Mouse (Mus musculus) neural tube, embryonic 14.5 days (tissue): ENCODE data around the gene Gm11437. TPM values are rescaled to one million over a fixed set of nuclear protein-coding genes. Genes with fewer than 3 reads are reported as not detected.

Experiments used
- ATAC-seq: fragments of 200-750 bp; cut with Nextera tagmentation; 2 replicates; pipeline ENCODE4 v1.8.0; 2017; ENCODE audit warnings: low read depth, mild to moderate bottlenecking, moderate TSS enrichment, moderate library complexity
- H3K27ac ChIP-seq: fragments of 300-500 bp; sonication (generic); 2 replicates; pipeline ENCODE4 v1.5.1; 2014; ENCODE audit warnings: low read depth, mild to moderate bottlenecking, control low read depth, low read length, moderate library complexity, mixed read lengths
- H3K27me3 ChIP-seq: fragments of 300-500 bp; sonication (generic); 2 replicates; pipeline ENCODE4 v1.6.1; 2014; ENCODE audit warnings: low read length; ENCODE audit not compliant: control insufficient read depth, insufficient read depth
- H3K36me3 ChIP-seq: fragments of 300-500 bp; sonication (generic); 2 replicates; pipeline ENCODE4 v1.6.1; 2014; ENCODE audit warnings: low read length, mixed read lengths; ENCODE audit not compliant: control insufficient read depth, insufficient read depth
- H3K4me1 ChIP-seq: fragments of 300-500 bp; sonication (generic); 2 replicates; pipeline ENCODE4 v1.6.1; 2014; ENCODE audit warnings: low read length; ENCODE audit not compliant: control insufficient read depth, insufficient read depth
- H3K4me2 ChIP-seq: fragments of 300-500 bp; sonication (generic); 2 replicates; pipeline ENCODE4 v1.6.1; 2014; ENCODE audit warnings: mild to moderate bottlenecking, low read depth, low read length, control low read depth
- H3K4me3 ChIP-seq: fragments of 300-500 bp; sonication (generic); 2 replicates; pipeline ENCODE4 v1.5.1; 2014; ENCODE audit warnings: low read depth, low read length, control low read depth, mixed read lengths
- H3K9ac ChIP-seq: fragments of 300-500 bp; sonication (generic); replicated peaks from 2 replicates; pipeline ENCODE4 v1.6.1; 2014; ENCODE audit warnings: low read depth, mild to moderate bottlenecking, control low read depth, low read length, mixed read lengths
- H3K9me3 ChIP-seq: fragments of 300-500 bp; sonication (generic); 2 replicates; pipeline ENCODE4 v1.6.1; 2016; ENCODE audit warnings: low read length; ENCODE audit not compliant: control insufficient read depth
- WGBS: fragments of 180-500 bp; shearing (Covaris S2); extraction: QIAGEN DNeasy Blood & Tissue Kit; methylation state at CpG from one replicate; pipeline ENCODE4 v1.1.7; 2014; 5-methylcytosine and 5-hydroxymethylcytosine counted together
- polyA plus RNA-seq: library from polyadenylated mRNA; unstranded; fragments of >200 nt; fragmentation: Nextera tagmentation; extraction: Ambion mirVana; gene quantifications from 2 replicates; pipeline ENCODE4 v1.2.1, GENCODE M21; 2014

The Gm11437 gene
- polyA plus RNA-seq, 1 experiment from 2014 or later: 0.16 TPM

DNA sequence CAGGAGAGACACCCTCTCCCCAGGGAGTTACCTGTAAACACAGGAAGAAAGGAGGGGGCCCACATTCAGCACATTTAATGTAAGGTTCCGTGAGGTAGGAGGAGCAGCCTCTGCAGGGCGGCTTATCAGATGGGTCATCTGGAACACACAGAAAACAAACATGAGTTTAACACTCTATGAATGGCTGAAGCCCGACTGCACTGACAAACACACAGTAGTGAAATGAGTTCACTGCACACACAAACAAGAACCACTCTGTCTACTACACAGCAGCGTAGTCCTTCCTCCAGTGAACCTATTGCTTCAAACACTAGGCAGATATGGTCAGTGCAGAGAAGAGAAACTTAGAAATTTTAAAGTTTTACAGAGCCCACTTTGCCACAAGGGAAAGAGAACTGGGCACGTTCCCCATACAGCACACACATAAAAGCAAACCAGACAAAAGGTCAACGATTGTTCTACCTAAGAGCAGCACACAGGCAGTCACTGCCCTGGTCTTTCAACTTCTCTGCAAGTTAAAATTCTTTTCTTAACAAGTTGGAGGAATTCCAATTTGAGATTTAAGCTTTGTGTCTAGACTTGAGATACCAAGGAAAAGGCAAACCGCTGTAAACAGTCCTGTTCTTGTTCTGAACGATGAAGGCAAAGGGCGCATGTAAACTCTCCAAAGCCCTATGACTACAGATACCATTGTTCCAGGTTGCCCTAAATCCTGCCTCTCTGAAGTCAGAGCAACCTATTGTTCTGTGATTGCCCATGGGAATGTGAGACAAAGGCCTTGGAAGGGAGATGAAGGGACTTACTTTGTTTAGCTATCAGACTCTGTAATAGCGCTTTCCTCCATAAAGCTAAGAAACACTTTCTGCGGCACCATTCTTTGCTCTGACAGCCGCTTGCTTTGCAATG is 46.0 kb downstream of the Gm11437 start:
- H3K9me3 ChIP-seq: no peaks in the 10 kb centered on the region
- no peak overlapping the region for H3K9ac ChIP-seq
- ATAC-seq: no peak
- no peak overlapping the region for H3K27ac ChIP-seq
- no peak overlapping the region for H3K4me2 ChIP-seq
- 37% methylated on average over 12 of the region's 12 CpGs for WGBS
- H3K36me3 ChIP-seq: peaks cover 29% of the 10 kb centered on the region
- H3K4me3 ChIP-seq: no peak overlapping the region
- H3K4me1 ChIP-seq: no peaks in the 10 kb centered on the region
- no peaks in the 10 kb centered on the region for H3K27me3 ChIP-seq

DNA sequence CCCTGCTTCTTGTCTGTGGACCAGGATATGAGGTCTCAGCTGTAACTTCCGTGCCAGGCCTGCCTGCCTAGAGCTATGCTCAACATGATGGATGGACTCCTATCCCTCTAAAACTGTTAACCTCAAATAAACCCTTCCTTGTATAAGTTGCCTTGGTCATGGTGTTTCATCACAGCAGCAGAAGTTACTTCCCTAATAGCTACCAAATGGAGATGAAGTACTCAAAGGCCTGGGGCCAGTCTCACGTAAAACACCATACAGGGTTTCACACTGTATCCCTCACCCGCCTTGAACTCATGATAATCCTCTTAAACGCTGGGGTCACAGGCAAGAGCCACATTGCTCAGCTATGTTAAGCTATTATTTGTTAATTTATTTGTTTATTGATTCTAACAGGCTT is 49.8 kb downstream of the Gm11437 start:
- Histone ChIP-seq H3K4me3 (no peak overlapping the region), H3K27me3 (no peaks in the 10 kb centered on the region)

DNA sequence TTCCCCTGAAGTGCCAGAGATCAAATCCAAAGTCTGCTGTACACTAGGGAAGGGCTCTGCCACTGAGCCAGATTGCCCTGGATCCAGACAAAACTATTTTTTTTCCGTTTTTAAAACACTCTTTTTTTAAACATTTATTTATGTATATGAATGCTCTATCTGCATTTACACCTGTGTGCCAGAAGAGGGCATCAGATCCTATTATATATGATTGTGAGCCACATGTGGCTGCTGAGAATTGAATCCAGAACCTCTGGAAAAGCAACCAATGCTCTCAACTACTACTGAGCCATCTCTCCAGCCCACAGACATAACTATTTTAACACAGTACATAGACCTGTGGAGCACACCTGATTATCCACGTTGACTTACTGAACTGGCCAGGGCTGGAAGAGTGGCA is 51.1 kb downstream of the Gm11437 start:
- Histone ChIP-seq H3K27me3 (no peaks in the 10 kb centered on the region), H3K9ac (no peak overlapping the region), H3K4me1 (no peaks in the 10 kb centered on the region), H3K36me3 (peaks cover 18% of the 10 kb centered on the region), H3K27ac (no peak overlapping the region), H3K4me3 (no peak overlapping the region), H3K9me3 (no peaks in the 10 kb centered on the region), H3K4me2 (no peak overlapping the region)
- 68% methylated on average over 2 of the region's 2 CpGs for WGBS
- no peak for ATAC-seq

More for the DNA sequence above, 49.8 kb downstream of the Gm11437 start:
- no peaks in the 10 kb centered on the region for H3K4me1 ChIP-seq
- H3K9ac ChIP-seq: no peak overlapping the region
- H3K36me3 ChIP-seq: peaks cover 18% of the 10 kb centered on the region
- H3K9me3 ChIP-seq: no peaks in the 10 kb centered on the region
- no peak overlapping the region for H3K27ac ChIP-seq
- no peak for ATAC-seq
- 89% methylated on average over 4 of the region's 4 CpGs for WGBS
- no peak overlapping the region for H3K4me2 ChIP-seq

DNA sequence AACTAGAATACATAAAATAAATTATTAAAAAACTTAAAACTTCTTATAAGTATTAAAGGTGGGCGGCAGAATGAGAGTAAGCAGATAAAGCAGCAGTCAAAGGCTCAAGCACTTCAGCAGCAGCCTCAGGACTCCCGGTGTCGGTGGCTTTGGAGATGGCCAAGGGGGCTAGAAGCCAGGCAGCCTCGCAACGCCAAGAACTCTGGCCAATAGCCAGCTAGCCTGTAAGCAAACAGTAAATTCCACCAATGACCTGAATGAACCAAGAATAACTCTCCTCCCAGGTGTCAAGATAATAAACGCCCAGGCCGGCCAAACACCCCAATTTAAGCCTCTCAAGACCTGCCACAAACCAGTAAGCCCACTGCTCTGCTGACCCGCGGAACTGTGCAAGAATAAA is 51.6 kb downstream of the Gm11437 start:
- H3K9ac ChIP-seq: no peak overlapping the region
- 83% methylated on average over 9 of the region's 9 CpGs for WGBS
- no peaks in the 10 kb centered on the region for H3K4me1 ChIP-seq
- peaks cover 16% of the 10 kb centered on the region for H3K36me3 ChIP-seq
- no peak for ATAC-seq
- H3K27ac ChIP-seq: no peak overlapping the region
- H3K9me3 ChIP-seq: no peaks in the 10 kb centered on the region
- H3K27me3 ChIP-seq: no peaks in the 10 kb centered on the region
- no peak overlapping the region for H3K4me2 ChIP-seq
- no peak overlapping the region for H3K4me3 ChIP-seq

DNA sequence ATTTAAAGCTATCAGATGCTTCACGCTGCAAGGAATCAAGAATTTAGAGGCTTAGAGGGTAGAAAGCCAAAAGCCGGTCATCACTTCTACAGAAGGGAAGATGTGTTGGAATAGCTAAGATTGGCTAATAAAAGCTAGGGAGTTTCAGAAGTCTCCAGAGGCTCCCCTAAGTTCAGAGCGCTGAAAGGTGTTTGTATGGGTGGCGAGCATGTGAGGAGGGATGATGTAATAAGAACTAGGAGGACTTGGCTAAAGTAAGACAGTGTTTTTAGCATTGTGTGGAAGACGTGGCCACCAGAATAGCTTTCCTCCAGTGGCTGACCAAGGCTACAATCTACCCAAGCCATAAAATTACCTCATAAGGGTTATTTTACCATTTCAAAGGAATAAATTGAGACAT is 53.7 kb downstream of the Gm11437 start:
- Histone ChIP-seq H3K4me3 (no peak overlapping the region), H3K27me3 (no peaks in the 10 kb centered on the region), H3K4me1 (no peaks in the 10 kb centered on the region), H3K27ac (no peak overlapping the region), H3K36me3 (peaks cover 20% of the 10 kb centered on the region), H3K4me2 (no peak overlapping the region), H3K9ac (no peak overlapping the region), H3K9me3 (no peaks in the 10 kb centered on the region)
- ATAC-seq: no peak
- 93% methylated on average over 5 of the region's 5 CpGs for WGBS

DNA sequence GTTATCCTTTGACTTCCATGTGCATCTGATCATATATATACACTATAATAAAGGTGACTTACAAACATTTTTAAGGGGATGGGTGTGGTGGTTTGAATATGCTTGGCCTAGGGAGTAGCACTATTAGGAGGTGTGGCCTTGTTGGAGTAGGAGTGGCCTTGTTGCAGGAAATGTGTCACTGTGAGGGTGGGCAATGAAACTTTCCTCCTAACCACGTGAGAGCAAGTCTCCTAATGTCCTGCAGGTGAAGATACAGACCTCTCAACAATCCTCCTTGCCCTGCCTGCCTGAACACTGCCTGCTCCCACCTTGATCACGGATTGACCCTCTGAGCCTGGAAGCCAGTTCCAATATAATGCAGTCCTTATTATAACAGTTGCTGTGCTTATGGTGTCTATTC is 60.1 kb downstream of the Gm11437 start:
- no peaks in the 10 kb centered on the region for H3K4me1 ChIP-seq
- no peak overlapping the region for H3K9ac ChIP-seq
- H3K4me2 ChIP-seq: no peak overlapping the region
- H3K4me3 ChIP-seq: no peak overlapping the region
- WGBS: 74% methylated on average over 2 of the region's 2 CpGs
- peaks cover 51% of the 10 kb centered on the region for H3K36me3 ChIP-seq
- H3K27me3 ChIP-seq: no peaks in the 10 kb centered on the region
- H3K27ac ChIP-seq: no peak overlapping the region
- no peaks in the 10 kb centered on the region for H3K9me3 ChIP-seq
- ATAC-seq: no peak

DNA sequence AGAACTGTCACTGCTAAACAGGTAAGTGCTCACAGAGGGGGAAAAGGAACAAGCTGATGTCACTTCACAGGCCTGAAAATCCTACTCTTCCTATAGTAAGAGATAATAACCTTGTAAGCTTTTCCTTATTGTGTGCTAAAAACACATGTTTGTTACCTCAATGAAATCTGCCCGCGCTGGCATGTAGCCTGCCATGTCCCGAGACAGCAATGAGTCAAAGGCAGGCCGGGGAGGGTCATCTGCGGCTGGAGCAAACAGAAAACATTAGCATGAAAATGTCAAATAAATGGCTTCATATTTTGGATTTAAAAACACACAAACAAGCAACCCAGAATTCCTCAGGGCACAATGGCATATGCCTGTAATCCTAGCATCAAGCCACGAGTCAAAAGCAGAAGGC is 63.2 kb downstream of the Gm11437 start:
- no peak overlapping the region for H3K9ac ChIP-seq
- H3K36me3 ChIP-seq: peaks cover 41% of the 10 kb centered on the region
- no peaks in the 10 kb centered on the region for H3K9me3 ChIP-seq
- 91% methylated on average over 6 of the region's 6 CpGs for WGBS
- H3K4me3 ChIP-seq: no peak overlapping the region
- no peaks in the 10 kb centered on the region for H3K4me1 ChIP-seq
- H3K27me3 ChIP-seq: no peaks in the 10 kb centered on the region
- no peak for ATAC-seq
- H3K27ac ChIP-seq: no peak overlapping the region
- no peak overlapping the region for H3K4me2 ChIP-seq

DNA sequence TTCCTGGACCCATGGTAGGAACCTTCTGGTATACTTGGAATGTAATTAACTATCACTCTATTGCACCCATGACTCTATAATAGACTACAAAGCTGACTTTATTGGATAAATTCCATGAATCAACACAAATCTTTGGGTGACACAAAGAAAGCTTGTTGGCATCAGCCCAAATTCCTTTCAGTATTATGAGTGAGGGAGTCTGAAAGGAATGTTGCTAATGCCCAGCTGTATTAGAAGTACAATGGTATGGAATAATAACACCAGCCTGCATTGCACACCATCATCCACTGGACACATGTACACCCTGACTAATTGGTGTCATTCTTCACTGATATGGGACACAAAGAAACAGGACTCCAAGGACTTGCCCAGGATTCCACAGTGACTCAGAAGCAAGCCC is 66.1 kb downstream of the Gm11437 start:
- peaks cover 36% of the 10 kb centered on the region for H3K36me3 ChIP-seq
- no peak for ATAC-seq

More for the DNA sequence above, 66.1 kb downstream of the Gm11437 start:
- H3K27me3 ChIP-seq: no peaks in the 10 kb centered on the region
- H3K9ac ChIP-seq: no peak overlapping the region
- H3K27ac ChIP-seq: no peak overlapping the region
- no peaks in the 10 kb centered on the region for H3K4me1 ChIP-seq
- no peaks in the 10 kb centered on the region for H3K9me3 ChIP-seq
- H3K4me2 ChIP-seq: no peak overlapping the region
- H3K4me3 ChIP-seq: no peak overlapping the region
